Mouse (Mus musculus) monocyte, adult 59 days (primary cell): ENCODE measurements around the gene B230307C23Rik. TPM values are rescaled to one million over a fixed set of nuclear protein-coding genes. Genes with fewer than 3 reads are reported as not detected.

ENCODE experiments used
- total RNA-seq, 2 experiments: library from RNA; stranded (reverse); gene quantifications; one replicate each; pipeline ENCODE4 v1.2.4; 2023

The B230307C23Rik gene
- total RNA-seq: 10 to 100 TPM; 12.9 to 13.7 TPM

DNA sequence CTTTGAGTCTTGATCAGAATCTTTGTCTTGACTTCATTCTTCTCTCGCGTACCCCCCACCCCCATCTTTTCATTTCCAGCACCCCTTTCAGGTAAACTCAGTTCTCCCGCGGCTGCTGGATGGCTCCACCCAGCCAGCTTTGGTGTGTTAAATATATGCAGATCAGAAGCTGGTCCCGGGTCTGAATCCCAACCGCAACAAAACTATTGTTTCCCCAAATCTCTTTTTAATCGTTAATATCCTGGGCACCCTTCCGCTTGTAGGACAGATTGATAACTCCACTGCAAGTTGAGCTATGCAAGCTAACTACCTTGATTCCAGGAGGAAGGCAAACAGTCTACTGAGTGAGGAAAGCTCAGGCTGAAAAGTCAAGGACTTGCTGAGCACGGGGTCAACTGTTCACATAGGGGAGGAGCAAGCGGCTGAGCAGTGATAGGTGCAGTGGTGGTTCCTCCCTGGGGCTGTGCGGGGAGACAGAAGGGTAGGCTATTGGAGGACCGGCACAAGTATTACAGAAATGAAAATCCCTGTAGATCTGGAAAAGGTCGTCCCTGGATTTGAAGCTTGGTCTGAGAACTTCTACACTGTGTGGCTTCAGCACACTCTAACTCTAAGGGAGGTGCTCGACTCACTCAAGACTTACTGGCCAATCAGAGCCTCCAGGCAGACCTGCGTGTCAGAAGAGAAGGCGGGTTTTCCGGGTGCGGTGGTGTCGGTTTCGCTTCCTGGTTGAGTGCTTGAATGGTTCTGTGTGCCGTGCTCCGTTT, at the start of gene B230307C23Rik:
B230307C23Rik (plus strand) TSS at position 700 of the 767 bp plus-strand sequence.

DNA sequence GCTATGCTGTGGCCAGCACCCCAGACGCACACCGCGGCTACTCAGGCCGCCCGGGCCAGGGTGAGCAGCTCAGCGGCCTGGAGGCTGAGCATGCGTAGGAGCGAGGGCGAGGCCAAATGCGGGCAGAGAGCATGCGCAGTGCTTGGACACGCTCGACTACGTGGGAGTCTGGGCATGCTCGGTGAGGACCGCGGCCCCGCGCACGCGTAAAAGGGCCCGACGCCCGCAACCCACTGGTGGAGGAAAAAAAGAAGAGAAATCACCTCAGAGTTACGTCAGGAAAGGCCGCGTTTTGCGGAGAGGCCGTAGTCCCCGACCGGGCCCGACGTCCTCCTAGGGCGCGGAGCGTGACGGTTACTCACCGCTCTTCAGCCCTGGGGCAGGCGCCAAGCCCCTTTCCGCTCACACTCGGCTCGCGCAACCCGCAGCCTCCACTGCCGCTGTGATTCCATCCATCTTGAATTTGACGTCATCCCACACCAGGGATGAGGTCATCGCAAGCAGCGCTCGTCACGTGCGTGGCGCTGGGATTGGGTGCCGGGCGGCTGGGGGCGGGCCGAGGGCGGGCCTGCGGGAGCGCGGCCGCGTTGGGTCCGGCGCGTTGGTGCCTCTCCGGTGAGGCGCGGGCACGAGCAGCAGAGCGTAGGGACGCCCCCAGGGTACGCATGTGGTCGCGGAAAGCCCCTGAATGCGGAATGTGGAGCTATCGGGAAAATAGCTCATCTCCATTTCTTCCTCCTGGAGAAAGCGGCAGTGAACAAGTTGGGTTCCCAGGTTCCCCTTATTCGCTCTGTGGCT, 34.8 kb upstream of the B230307C23Rik start, which contains the start of the genes C2cd2 and Zbtb21:
C2cd2 (minus strand) TSS at position 448 of the 798 bp plus-strand sequence.
Zbtb21 (minus strand) TSS at position 472 of the 798 bp plus-strand sequence.

Other genes starting within 250 kb of the B230307C23Rik start
- not detected for gene Ripk4, start 233.5 kb upstream of the B230307C23Rik start, total RNA-seq
- gene Prdm15, start 145.5 kb upstream of the B230307C23Rik start, total RNA-seq: 10 to 100 TPM; 16.7 to 17.4 TPM
- 10 to 100 TPM; 26.8 to 27.3 TPM for gene C2cd2, start 34.7 kb upstream of the B230307C23Rik start, total RNA-seq
- gene Zbtb21, start 34.7 kb upstream of the B230307C23Rik start, total RNA-seq: 10 to 100 TPM; 58.4 to 66.1 TPM
- 1 to 10 TPM; 1.9 to 2.8 TPM for gene A630089N07Rik, start 85.1 kb downstream of the B230307C23Rik start, total RNA-seq